Mouse (Mus musculus) hindbrain, embryonic 16.5 days (tissue): ENCODE measurements around the gene 1700029J07Rik. TPM values are rescaled to one million over a fixed set of nuclear protein-coding genes. Genes with fewer than 3 reads are reported as not detected.

Experiments used
- ATAC-seq: fragments of 200-750 bp; cut with Nextera tagmentation; 2 replicates; pipeline ENCODE4 v1.8.0; 2017; ENCODE audit warnings: moderate TSS enrichment, moderate library complexity
- H3K27ac ChIP-seq: fragments of 300-500 bp; sonication (generic); 2 replicates; pipeline ENCODE4 v1.5.1; 2014; ENCODE audit warnings: low read depth, mild to moderate bottlenecking, control low read depth, low read length, moderate library complexity
- H3K27me3 ChIP-seq: fragments of 300-500 bp; sonication (generic); replicated peaks from 2 replicates; pipeline ENCODE4 v1.6.1; 2014; ENCODE audit warnings: low read length; ENCODE audit not compliant: control insufficient read depth, insufficient read depth
- H3K36me3 ChIP-seq: fragments of 300-500 bp; sonication (generic); 2 replicates; pipeline ENCODE4 v1.6.1; 2014; ENCODE audit warnings: mild to moderate bottlenecking, low read length, moderate library complexity, mixed read lengths; ENCODE audit not compliant: control insufficient read depth, insufficient read depth
- H3K4me1 ChIP-seq: fragments of 300-500 bp; sonication (generic); 2 replicates; pipeline ENCODE4 v1.6.1; 2014; ENCODE audit warnings: low read depth, low read length; ENCODE audit not compliant: control insufficient read depth, insufficient read depth
- H3K4me2 ChIP-seq: fragments of 300-500 bp; sonication (generic); 2 replicates; pipeline ENCODE4 v1.6.1; 2014; ENCODE audit warnings: mild to moderate bottlenecking, low read length, control low read depth, moderate library complexity
- H3K4me3 ChIP-seq: fragments of 300-500 bp; sonication (generic); 2 replicates; pipeline ENCODE4 v1.5.1; 2014; ENCODE audit warnings: mild to moderate bottlenecking, low read length, control low read depth, moderate library complexity
- H3K9ac ChIP-seq: fragments of 300-500 bp; sonication (generic); 2 replicates; pipeline ENCODE4 v1.6.1; 2014; ENCODE audit warnings: low read depth, mild to moderate bottlenecking, control low read depth, low read length, moderate library complexity
- H3K9me3 ChIP-seq: fragments of 300-500 bp; sonication (generic); 2 replicates; pipeline ENCODE4 v1.6.1; 2014; ENCODE audit warnings: mild to moderate bottlenecking, low read length, moderate library complexity; ENCODE audit not compliant: control insufficient read depth
- WGBS: fragments of 180-500 bp; shearing (Covaris S2); extraction: QIAGEN DNeasy Blood & Tissue Kit; methylation state at CpG from one replicate; pipeline ENCODE4 v1.1.7; 2014; 5-methylcytosine and 5-hydroxymethylcytosine counted together
- polyA plus RNA-seq: library from polyadenylated mRNA; unstranded; fragments of >200 nt; fragmentation: Nextera tagmentation; extraction: Ambion mirVana; gene quantifications from 2 replicates; pipeline ENCODE4 v1.2.1, GENCODE M21; 2015

1700029J07Rik gene
- 6.3 and 8.1 TPM in 2 replicates for polyA plus RNA-seq

GRCm38 (mm10) chr8:45975126-45975836, at the start of gene 1700029J07Rik, which contains the start of gene Ufsp2:
Gene 1700029J07Rik (minus strand): TSS chr8:45975252.
Gene Ufsp2 (plus strand): TSS chr8:45975528.
- under 1% methylated on average over 57 of the region's 57 CpGs for WGBS

GRCm38 (mm10) chr8:46024392-46024791, 49.3 kb upstream of the 1700029J07Rik start:
- Histone ChIP-seq H3K9ac (no peak overlapping the region), H3K36me3 (no peaks in the 10 kb centered on the region), H3K4me2 (no peak overlapping the region), H3K9me3 (no peaks in the 10 kb centered on the region), H3K4me3 (no peak overlapping the region), H3K27me3 (no peaks in the 10 kb centered on the region), H3K27ac (no peak overlapping the region), H3K4me1 (no peaks in the 10 kb centered on the region)
- WGBS = 58% methylated on average over 4 of the region's 4 CpGs
- no peak for ATAC-seq

More at GRCm38 (mm10) chr8:45975126-45975836, at the start of gene 1700029J07Rik, which contains the start of gene Ufsp2:
- Histone ChIP-seq H3K9ac (peak within 1 kb of the TSS; percentile 81), H3K27ac (peak within 1 kb of the TSS; percentile 84), H3K4me2 (peak within 1 kb of the TSS; percentile 86), H3K4me3 (peak within 1 kb of the TSS; percentile 71), H3K36me3 (peaks cover 6% of the 10 kb centered on the region; the same call in 1 of the 2 replicates), H3K9me3 (peaks cover 6% of the 10 kb centered on the region), H3K27me3 (no peaks in the 10 kb centered on the region), H3K4me1 (peaks cover 12% of the 10 kb centered on the region)
- peak; percentile 99 for ATAC-seq

GRCm38 (mm10) chr8:46022758-46023157, 47.7 kb upstream of the 1700029J07Rik start:
- no peak overlapping the region for H3K4me3 ChIP-seq
- WGBS = 93% methylated on average over 9 of the region's 9 CpGs
- H3K4me1 ChIP-seq = no peaks in the 10 kb centered on the region
- H3K4me2 ChIP-seq = no peak overlapping the region
- no peak for ATAC-seq
- H3K36me3 ChIP-seq = no peaks in the 10 kb centered on the region
- no peak overlapping the region for H3K27ac ChIP-seq
- H3K9me3 ChIP-seq = no peaks in the 10 kb centered on the region
- H3K27me3 ChIP-seq = no peaks in the 10 kb centered on the region
- no peak overlapping the region for H3K9ac ChIP-seq

DNA sequence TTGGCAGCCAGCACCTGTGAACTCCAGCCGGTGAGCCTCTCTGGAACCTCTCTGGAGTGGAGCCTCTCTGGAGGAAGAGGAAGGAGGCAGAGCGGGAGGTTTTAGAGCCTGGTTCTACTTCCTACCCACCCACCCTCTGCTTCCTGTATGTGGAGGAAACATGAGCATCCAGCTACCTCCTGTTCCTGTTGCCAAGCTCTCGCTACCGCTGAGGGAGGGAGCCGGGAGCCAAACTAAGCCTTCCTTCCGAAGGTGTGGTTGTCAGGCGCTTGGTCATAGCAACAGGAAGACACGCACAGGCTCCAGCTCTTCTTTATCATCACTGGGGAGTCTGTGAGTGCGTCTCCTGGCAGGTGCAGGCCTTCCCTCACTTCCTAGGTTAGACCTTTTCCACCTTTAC, 47.2 kb upstream of the 1700029J07Rik start:
- Histone ChIP-seq H3K4me1 (no peaks in the 10 kb centered on the region), H3K27ac (no peak overlapping the region), H3K4me3 (no peak overlapping the region), H3K9ac (no peak overlapping the region), H3K27me3 (no peaks in the 10 kb centered on the region), H3K9me3 (no peaks in the 10 kb centered on the region), H3K4me2 (no peak overlapping the region), H3K36me3 (no peaks in the 10 kb centered on the region)
- ATAC-seq = no peak
- WGBS = 92% methylated on average over 9 of the region's 9 CpGs

- WGBS = 19% methylated on average over 17 of the region's 17 CpGs
- Histone ChIP-seq H3K4me1 (peaks cover 4% of the 10 kb centered on the region), H3K27me3 (no peaks in the 10 kb centered on the region), H3K36me3 (no peaks in the 10 kb centered on the region), H3K4me3 (no peak overlapping the region), H3K9me3 (no peaks in the 10 kb centered on the region), H3K4me2 (peak overlapping the region; percentile 50), H3K9ac (no peak overlapping the region), H3K27ac (no peak overlapping the region)
- ATAC-seq = peak; percentile 68
These were observed 36.0 kb upstream of the 1700029J07Rik start for GRCm38 (mm10) chr8:46010746-46011680.

DNA sequence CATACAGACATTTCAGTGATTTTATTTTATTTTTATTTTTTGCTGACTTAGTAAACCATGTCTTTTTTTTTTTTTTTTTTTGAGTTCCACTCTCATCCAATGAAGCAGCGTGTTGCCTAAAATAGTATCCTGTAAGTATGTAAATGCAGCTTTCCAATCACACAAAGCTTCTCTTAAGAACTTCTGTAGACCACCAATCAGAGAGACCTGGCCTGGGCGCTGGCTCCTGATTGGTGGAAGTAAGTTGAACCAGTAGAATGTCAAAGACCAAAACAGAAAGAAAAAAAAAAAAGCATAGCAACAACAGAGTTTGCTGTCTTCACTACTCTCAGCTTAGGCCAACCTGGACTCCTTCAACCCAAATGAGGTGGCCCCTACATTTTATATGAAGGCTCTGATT, 35.3 kb upstream of the 1700029J07Rik start:
- Histone ChIP-seq H3K9me3 (no peaks in the 10 kb centered on the region), H3K9ac (no peak overlapping the region), H3K4me1 (peaks cover 4% of the 10 kb centered on the region), H3K36me3 (no peaks in the 10 kb centered on the region), H3K27me3 (no peaks in the 10 kb centered on the region), H3K4me3 (no peak overlapping the region), H3K27ac (no peak overlapping the region), H3K4me2 (peak overlapping the region; percentile 50)
- 58% methylated on average over 2 of the region's 2 CpGs for WGBS
- peak; percentile 6; the same call in 1 of the 2 replicates for ATAC-seq

- H3K9me3 ChIP-seq = no peaks in the 10 kb centered on the region
- H3K27me3 ChIP-seq = no peaks in the 10 kb centered on the region
- WGBS = 75% methylated on average over 3 of the region's 3 CpGs
- peaks cover 4% of the 10 kb centered on the region for H3K4me1 ChIP-seq
- no peak for ATAC-seq
- H3K4me2 ChIP-seq = no peak overlapping the region
- H3K9ac ChIP-seq = no peak overlapping the region
- H3K4me3 ChIP-seq = no peak overlapping the region
- H3K27ac ChIP-seq = no peak overlapping the region
- H3K36me3 ChIP-seq = no peaks in the 10 kb centered on the region
These were observed 32.1 kb upstream of the 1700029J07Rik start for GRCm38 (mm10) chr8:46007050-46007672.

DNA sequence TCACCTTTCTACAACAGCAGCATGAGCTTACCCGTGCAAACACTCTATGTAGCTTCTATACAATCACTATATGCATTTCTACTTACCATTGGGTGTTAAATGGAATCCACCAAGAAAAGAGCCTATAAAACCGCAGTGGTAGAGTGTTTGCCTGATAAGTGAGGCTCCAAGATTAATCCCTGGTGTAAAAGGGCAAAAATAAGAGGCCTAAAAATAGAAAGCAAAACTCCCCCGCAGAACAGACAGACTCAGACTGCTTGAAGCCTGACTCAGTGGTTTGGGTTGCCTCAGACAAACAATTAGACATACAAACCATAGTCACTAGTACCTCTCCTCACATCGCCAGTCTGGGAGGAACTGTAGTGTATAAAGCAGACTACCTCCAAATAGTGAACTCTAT, 30.5 kb upstream of the 1700029J07Rik start, which contains the start of gene Ankrd37:
Gene Ankrd37, minus strand, starts transcription at position 112 of the 400 bp plus-strand sequence.
- no peak for ATAC-seq
- no peaks in the 10 kb centered on the region for H3K27me3 ChIP-seq
- peaks cover under 1% of the 10 kb centered on the region for H3K4me1 ChIP-seq
- no peaks in the 10 kb centered on the region for H3K36me3 ChIP-seq
- no peak within 1 kb of the TSS for H3K27ac ChIP-seq
- no peak within 1 kb of the TSS for H3K9ac ChIP-seq
- no peak within 1 kb of the TSS for H3K4me3 ChIP-seq
- H3K4me2 ChIP-seq = no peak within 1 kb of the TSS
- H3K9me3 ChIP-seq = no peaks in the 10 kb centered on the region
- 78% methylated on average over 4 of the region's 4 CpGs for WGBS
